Mouse (Mus musculus) testis, adult 2 months (tissue): Measurements from ENCODE around the gene Gzmm. TPM values are rescaled to one million over a fixed set of nuclear protein-coding genes. Genes with fewer than 3 reads are reported as not detected.

Experiments
- H3K27ac ChIP-seq: fragments of 200-500 bp; 2 replicates; pipeline ENCODE4 v1.5.1; 2012; ENCODE audit warnings: low read depth, low read length; ENCODE audit not compliant: control insufficient read depth, insufficient read depth
- H3K27me3 ChIP-seq: fragments of 200-500 bp; 2 replicates; pipeline ENCODE4 v1.6.1; 2012; ENCODE audit warnings: mild to moderate bottlenecking, low read length, moderate library complexity; ENCODE audit not compliant: control insufficient read depth, insufficient read depth
- H3K36me3 ChIP-seq: fragments of 200-500 bp; 2 replicates; pipeline ENCODE4 v1.6.1; 2012; ENCODE audit warnings: mild to moderate bottlenecking, low read length; ENCODE audit not compliant: control insufficient read depth, insufficient read depth
- H3K4me1 ChIP-seq: fragments of 200-500 bp; 2 replicates; pipeline ENCODE4 v1.6.1; 2012; ENCODE audit warnings: low read length; ENCODE audit not compliant: control insufficient read depth, insufficient read depth
- H3K4me3 ChIP-seq: fragments of 200-500 bp; 2 replicates; pipeline ENCODE4 v1.5.1; 2012; ENCODE audit warnings: low read depth, mild to moderate bottlenecking, low read length, moderate library complexity, mixed read lengths; ENCODE audit not compliant: control insufficient read depth
- CTCF ChIP-seq: fragments of 200-500 bp; IDR thresholded peaks from 2 replicates; pipeline ENCODE4 v1.5.1; 2012; ENCODE audit warnings: low read depth, mild to moderate bottlenecking, inconsistent platforms, low read length, moderate library complexity; ENCODE audit not compliant: control insufficient read depth, insufficient read depth, insufficient replicate concordance
- POLR2A ChIP-seq: fragments of 200-500 bp; IDR thresholded peaks from 2 replicates; pipeline ENCODE4 v1.6.1; 2012; ENCODE audit warnings: low read depth, mild to moderate bottlenecking, inconsistent platforms, low read length, moderate library complexity; ENCODE audit not compliant: control insufficient read depth
- polyA plus RNA-seq: library from polyadenylated mRNA; depleted of rRNA; stranded (reverse); fragments of >200 nt; gene quantifications from 2 replicates; pipeline ENCODE4 v1.2.3, GENCODE M21; 2012

Gzmm gene
- polyA plus RNA-seq, 1 experiment, result 0.33 TPM

- Histone ChIP-seq H3K36me3 (no peaks in the 10 kb centered on the region), H3K27me3 (no peaks in the 10 kb centered on the region), H3K27ac (no peak within 1 kb of the TSS), H3K4me3 (no peak within 1 kb of the TSS), H3K4me1 (peaks cover 14% of the 10 kb centered on the region)
- TF ChIP-seq POLR2A (no peak), CTCF (peak; percentile 96)
These were observed 24.6 kb upstream of the Gzmm start, which contains the start of gene Madcam1 for GRCm38 (mm10) chr10:79664131-79664665. Madcam1 (plus strand) TSS chr10:79664559.

DNA sequence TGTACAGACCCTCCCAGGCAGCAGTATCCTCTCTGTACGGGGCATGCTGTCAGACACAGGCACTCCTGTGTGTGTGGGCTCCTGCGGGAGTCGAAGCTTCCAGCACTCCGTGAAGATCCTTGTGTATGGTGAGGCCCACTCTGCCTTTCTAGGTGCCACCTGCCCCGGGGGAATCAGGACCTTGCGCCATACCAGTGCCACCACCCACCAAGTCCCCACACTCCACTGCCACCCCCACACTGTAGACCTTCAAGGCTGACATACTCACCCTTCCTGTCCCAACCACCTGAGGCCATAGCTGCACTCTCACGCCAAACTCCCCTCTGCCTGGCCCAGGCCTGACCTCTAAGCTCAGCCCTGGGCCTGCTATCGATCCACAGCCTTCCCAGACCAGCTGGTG lies 23.8 kb upstream of the Gzmm start:
- TF ChIP-seq POLR2A, result no peak
- no peak for TF ChIP-seq CTCF
- Histone ChIP-seq H3K4me1 (peaks cover 17% of the 10 kb centered on the region), H3K27ac (no peak overlapping the region), H3K36me3 (no peaks in the 10 kb centered on the region), H3K27me3 (no peaks in the 10 kb centered on the region), H3K4me3 (no peak overlapping the region)

DNA sequence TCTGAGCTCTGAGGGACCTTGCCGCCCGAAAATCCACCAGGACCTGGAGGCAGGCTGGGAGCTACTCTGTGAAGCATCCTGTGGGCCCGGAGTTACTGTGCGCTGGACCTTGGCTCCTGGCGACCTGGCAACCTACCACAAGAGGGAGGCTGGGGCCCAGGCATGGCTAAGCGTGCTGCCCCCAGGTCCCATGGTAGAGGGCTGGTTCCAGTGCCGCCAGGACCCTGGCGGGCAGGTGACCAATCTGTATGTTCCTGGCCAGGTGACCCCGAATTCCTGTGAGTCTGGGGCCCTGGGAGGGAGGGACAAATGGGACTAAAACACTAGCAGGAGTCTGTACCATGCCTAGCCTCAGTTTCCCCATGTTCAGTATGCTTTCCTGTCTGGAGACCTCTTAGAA lies 22.3 kb upstream of the Gzmm start:
- peaks cover 23% of the 10 kb centered on the region for H3K4me1 ChIP-seq
- no peak overlapping the region for H3K4me3 ChIP-seq
- TF ChIP-seq POLR2A (no peak), CTCF (no peak)
- no peaks in the 10 kb centered on the region for H3K36me3 ChIP-seq
- H3K27ac ChIP-seq, result no peak overlapping the region
- no peaks in the 10 kb centered on the region for H3K27me3 ChIP-seq

DNA sequence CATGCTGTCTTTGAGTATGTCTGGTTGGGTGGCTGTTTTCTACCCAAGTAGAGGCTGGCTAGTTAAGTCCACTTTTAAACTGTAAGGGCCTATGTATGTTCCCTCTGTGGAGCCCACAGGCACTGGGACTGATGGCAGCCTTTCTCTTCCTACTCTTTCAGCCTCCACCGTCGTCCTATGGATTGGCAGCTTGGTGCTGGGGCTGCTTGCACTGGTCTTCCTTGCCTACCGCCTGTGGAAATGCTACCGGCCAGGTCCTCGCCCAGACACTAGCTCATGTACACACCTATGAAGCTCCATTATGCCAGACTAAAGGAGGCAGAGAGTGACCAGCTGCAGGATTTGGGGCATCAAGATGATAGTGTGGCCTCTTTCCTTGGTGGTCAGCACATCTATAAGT lies 20.7 kb upstream of the Gzmm start:
- TF ChIP-seq CTCF, result no peak
- TF ChIP-seq POLR2A, result no peak
- Histone ChIP-seq H3K27ac (peak overlapping the region; percentile 33), H3K27me3 (no peaks in the 10 kb centered on the region), H3K36me3 (no peaks in the 10 kb centered on the region), H3K4me1 (peaks cover 15% of the 10 kb centered on the region), H3K4me3 (peak overlapping the region; percentile 96)

DNA sequence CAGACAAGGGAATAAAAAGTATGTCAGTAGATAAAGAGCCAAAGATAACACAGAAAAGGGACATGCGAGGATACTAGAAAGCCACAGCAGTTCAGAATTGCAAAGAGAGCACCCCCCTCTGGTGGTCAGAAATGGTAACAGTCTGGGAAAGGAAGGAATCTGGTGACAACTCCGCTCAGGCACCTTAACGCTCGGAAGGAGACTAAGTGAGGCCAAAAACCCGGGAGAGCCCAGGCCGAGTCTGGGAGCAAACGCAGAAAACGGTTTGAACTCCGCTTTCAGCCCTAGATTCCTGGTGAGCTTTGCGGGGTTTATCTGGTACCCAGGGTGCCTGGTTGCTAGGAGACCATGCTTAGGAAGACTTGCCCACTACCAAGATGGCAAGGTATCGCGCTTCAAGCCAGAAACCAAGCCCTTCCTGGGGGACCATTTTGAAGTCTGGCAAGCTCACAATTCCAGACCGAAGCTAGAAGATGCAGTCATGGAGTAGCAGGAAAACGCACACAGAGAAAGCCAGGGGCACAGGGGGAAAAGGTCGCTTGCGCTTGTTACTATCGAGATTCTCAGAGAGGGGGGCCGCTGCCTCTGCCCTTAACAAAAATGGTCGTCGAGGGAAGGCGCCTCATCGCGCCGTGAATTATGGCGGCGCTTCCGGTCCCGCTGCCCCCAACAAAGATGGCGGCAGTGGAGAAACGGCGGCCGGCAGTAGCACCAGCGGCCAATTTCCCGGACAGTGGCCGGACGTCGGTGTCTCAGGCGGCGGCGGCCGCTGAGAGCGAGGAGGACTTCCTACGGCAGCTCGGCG lies 19.8 kb upstream of the Gzmm start, which contains the start of gene Tpgs1:
Gene Tpgs1 (plus strand): TSS at position 599 of the 805 bp plus-strand sequence.
- no peaks in the 10 kb centered on the region for H3K36me3 ChIP-seq
- H3K27ac ChIP-seq, result peak within 1 kb of the TSS; percentile 98
- TF ChIP-seq CTCF, result peak; percentile 41; the same call in 1 of the 2 replicates
- peak; percentile 64 for TF ChIP-seq POLR2A
- H3K4me1 ChIP-seq, result peaks cover 9% of the 10 kb centered on the region
- H3K4me3 ChIP-seq, result peak within 1 kb of the TSS; percentile 96
- H3K27me3 ChIP-seq, result no peaks in the 10 kb centered on the region

- no peaks in the 10 kb centered on the region for H3K36me3 ChIP-seq
- peak overlapping the region; percentile 96 for H3K4me3 ChIP-seq
- H3K27me3 ChIP-seq, result no peaks in the 10 kb centered on the region
- peak overlapping the region; percentile 98 for H3K27ac ChIP-seq
- no peak; the same call in 1 of the 2 replicates for TF ChIP-seq POLR2A
- TF ChIP-seq CTCF, result no peak
- peaks cover 9% of the 10 kb centered on the region for H3K4me1 ChIP-seq
These were observed 19.2 kb upstream of the Gzmm start for GRCm38 (mm10) chr10:79669576-79670057.
